Mouse (Mus musculus): ENCODE data around the gene Rbm43.
"Not testable (repeated sequence)": the region's sequence is repeated elsewhere in the genome, so short reads cannot be mapped to it uniquely, and the experiment has no call there.

Gene Rbm43

DNA sequence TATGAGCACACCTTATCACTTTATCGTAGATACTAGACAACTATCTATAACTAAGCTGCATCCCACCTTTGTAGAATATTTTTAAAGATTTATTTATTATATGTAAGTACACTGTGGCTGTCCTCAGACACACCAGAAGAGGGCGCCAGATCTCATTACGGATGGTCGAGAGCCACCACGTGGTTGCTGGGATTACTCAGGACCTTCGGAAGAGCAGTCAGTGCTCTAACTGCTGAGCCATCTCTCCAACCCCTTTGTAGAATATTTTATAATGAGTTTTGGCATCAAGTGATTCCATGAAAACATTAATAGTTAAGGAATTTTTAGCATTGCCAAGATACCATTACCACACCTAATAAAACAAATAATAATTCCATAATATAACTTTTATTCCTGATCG lies 20.4 kb downstream of the Rbm43 start:
- no peak for DNase-seq (ENCODE audit: low read depth, low spot score)

DNA sequence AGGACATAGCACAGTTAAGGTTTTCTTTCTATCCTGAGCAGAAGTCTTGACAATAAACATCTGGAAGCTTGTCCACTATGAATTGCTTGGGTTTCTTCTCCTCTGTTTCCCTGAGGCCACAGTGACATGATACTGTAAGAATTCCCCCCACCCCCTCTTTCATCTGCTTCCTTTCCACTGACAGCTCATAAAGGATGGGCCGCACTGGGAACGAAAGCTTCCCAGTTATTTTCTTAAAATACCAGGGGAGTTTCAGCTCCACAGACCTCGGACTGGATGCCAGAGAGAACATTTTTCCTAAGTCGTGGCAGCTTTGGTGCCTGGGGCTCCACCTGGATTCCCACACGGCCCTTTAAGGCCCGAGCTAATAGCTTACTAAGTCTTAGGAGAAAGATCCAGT lies 22.2 kb downstream of the Rbm43 start:
- DNase-seq (ENCODE audit: low read depth, low spot score): no peak

DNA sequence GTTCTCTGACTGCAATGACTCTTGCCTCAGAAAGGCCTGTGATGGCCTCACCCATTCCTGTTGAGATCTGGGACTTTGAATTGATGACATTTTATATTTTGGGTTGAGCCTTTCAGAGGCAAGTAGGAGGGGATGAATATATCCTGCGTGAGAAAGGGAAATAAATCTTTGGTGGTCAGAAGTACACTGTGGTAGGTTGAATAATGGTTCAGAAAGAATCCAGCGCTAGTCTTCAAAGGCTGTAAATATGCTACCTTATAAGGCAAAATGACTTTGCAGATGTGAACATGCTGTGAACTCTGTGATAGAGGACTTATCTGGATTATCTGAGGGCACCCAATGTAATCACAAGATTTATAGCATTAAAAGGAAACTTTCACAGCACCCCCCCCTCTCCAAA lies 23.1 kb downstream of the Rbm43 start:
- no peak for DNase-seq (ENCODE audit: low read depth, low spot score)

DNA sequence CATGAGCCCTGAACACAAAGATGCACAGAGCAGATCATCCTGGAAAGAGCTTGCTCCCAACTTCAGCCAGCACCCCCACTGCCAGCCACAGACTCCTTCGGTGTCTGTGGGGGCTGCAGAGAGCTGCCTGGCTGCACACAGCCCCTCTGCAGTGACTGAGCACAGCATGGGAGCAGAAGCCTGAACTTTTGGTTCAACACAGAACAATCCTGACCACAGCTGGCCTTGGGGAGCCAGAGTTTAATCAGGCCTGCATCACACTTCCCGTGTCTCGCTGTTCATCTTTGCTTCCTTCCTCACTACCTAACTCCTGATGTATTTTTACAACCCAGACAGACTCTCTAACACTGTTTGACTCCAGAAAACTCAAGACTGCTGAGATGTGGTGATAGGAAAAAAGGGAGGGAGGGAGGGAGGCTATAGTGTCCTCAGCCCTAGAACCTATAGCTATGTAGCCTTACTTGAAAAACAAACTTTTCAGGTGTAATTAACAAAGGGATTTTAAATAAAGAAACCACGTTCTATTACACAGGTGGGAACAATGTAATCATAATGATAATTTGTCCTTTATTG lies 27.3 kb downstream of the Rbm43 start:
- no peak for DNase-seq (ENCODE audit: low read depth, low spot score)

DNA sequence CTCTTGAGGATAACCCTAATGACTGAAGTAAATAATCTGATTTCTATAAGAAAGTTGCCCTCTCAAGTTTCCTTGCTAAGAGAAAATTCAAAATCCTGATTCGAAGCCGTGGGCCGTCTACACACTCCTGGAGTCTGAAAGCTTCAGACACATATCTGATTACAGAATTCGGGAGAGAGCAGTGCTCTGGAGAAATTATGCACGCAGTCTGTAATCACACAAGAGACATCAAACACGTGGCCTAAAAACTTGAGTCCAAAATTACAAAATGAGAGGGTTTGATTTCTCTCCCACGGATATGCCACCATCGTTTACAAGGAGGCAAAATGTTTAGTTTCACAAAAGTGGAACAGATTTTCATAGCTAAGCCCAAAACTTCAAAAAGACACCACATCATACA lies 29.3 kb downstream of the Rbm43 start:
- no peak for DNase-seq (ENCODE audit: low read depth, low spot score)

DNA sequence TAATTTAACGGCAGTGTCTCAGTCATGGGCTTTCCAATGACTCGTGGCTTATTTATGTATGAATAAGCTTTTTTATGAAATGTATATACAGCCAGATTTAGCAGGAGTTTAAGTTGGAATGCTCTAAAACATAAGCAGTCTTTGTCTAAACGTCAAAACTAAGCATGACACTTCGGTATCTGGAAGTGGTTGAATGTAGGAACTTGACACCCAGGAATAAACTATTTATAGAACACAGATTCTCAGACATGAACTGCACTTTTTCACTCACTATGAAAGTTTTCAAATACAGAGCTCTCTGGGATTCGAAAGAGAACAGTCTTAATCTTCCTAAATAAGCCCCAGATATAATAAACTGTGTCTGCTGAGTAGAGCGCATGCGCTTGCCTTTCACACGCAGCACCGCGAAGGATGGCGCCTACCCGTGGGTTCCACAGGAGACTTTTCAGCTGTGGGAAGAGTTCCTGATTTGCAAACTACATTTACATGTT lies 42.5 kb downstream of the Rbm43 start:
- no peak for DNase-seq (ENCODE audit: low read depth, low spot score)

DNA sequence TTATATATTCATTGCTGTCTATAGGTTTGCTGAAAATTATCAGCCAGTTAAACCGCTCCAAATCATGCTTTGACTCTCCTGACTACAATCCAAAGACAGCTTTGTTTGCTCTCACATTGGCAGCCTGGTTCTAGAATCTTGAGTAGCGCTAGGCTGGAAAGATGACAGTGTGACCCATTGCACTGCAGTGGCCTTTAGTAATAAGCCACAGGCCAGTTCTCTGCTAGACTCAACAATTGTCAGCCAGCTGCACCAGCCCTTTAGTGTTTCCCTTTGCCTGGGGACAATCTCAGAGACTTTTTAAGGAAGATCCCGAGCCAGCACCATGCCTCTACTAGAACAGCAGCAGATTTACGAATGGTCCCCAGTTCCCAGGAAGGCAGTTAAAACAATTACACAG lies 44.0 kb downstream of the Rbm43 start:
- DNase-seq (ENCODE audit: low read depth, low spot score): no peak

DNA sequence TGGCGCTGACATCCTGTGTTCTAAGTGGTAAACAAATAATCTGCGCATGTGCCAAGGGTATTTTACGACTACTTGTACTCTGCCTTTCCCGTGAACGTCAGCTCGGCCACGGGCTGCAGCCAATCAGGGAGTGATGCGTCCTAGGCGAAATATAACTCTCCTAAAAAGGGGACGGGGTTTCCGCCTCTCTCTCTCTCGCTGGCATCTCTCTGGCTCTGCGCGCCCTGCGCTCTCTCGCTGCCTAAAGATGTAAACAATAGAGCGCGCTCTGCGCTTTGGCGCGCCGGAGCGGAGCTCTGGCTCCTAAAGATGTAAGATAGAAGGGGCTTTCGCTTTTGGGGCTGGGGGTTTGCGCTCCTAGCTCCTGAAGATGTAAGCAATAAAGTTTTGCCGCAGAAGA lies 44.8 kb downstream of the Rbm43 start:
- not testable (repeated sequence) for DNase-seq (ENCODE audit: low read depth, low spot score)

DNA sequence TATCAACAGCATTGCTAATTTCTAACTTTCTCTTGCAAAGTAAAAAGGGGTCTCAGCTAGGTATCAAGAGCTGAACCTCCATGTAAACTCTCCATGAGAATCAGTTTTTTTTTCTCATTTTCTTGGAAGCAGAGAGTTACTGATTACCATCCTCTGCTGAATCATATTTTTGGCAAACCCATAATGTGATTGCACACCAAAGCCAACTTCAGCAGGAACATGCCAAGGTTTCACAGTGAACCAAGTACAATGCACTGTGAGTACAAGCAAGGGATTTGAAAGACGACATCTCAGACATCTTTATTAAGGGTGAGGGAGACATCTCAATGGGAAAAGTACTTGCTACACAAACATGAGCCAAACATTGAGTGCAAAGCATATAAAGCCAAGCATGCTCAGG lies 54.8 kb downstream of the Rbm43 start:
- DNase-seq (ENCODE audit: low read depth, low spot score): no peak
